Comparison of ENCODE assay signal across 34 mouse cellular contexts in the genomic region with DNA sequence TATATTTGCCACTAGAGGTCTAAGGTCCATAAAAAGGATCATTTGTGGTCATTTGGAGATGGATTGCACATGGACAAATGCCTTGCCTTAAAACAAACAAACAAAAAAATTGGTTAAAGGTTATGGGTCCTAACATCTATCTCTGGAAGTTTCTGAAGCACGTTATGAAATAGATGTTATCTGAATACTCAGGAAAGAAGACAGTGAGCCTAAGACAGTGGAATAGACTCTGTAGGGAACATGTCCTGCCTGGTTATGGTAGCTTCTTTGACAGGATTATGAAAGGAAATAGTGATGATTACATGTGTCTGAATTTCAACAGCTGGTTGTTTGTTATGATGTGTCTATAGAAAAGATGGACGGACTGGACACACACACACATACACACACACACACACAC.
"Had no signal": no experiment of that assay in that cellular context is flagged by ENCODE, and none has a peak within 500 bp of the region (broad histone marks: within the 10 kb centered on the region; RNA-seq: fewer than 3 reads in every experiment).

No protein-coding gene starts in this region.

- H3K27ac ChIP-seq: heart, adult 2 months; heart, embryonic 10.5 days; heart, embryonic 13.5 days; heart, embryonic 15.5 days; hindbrain, embryonic 10.5 days; hindbrain, embryonic 12.5 days; hindbrain, embryonic 13.5 days; hindbrain, embryonic 14.5 days; hindbrain, embryonic 15.5 days; hindbrain, postnatal 0 days; intestine, embryonic 15.5 days; kidney, embryonic 15.5 days; kidney, postnatal 0 days; layer of hippocampus, adult 2 months had no signal

- ATAC-seq: hindbrain, embryonic 16.5 days; hindbrain, postnatal 0 days; inflammation-experienced regulatory T-cells, adult 6 months; intestine, embryonic 15.5 days; intestine, embryonic 16.5 days; intestine, postnatal 0 days had no signal

- H3K9me3 ChIP-seq: heart, embryonic 10.5 days; heart, embryonic 12.5 days; heart, embryonic 13.5 days; heart, embryonic 15.5 days; hindbrain, embryonic 10.5 days; hindbrain, embryonic 12.5 days; hindbrain, embryonic 13.5 days; hindbrain, embryonic 15.5 days; intestine, embryonic 15.5 days; kidney, embryonic 15.5 days had no signal

- H3K4me2 ChIP-seq: heart, embryonic 11.5 days; heart, embryonic 12.5 days; heart, embryonic 13.5 days; heart, embryonic 15.5 days; hindbrain, embryonic 12.5 days; hindbrain, embryonic 13.5 days; hindbrain, embryonic 14.5 days; hindbrain, embryonic 15.5 days; intestine, embryonic 15.5 days; kidney, embryonic 15.5 days had no signal

- DNase-seq: heart, adult 18-20 months; heart, adult 2 months; heart, postnatal 10 days; heart, postnatal 14 days; heart, postnatal 36 days; heart, postnatal 4 days; kidney, adult 18-20 months; kidney, adult 9 months; kidney, postnatal 10 days; kidney, postnatal 14 days; kidney, postnatal 25 days; kidney, postnatal 36 days; kidney, postnatal 4 days; layer of hippocampus, adult 9-11 months; layer of hippocampus, postnatal 36 days had no signal

- H3K4me1 ChIP-seq: hindbrain, embryonic 12.5 days; hindbrain, embryonic 13.5 days; hindbrain, embryonic 15.5 days; intestine, embryonic 15.5 days; kidney, embryonic 15.5 days had no signal

- H3K27me3 ChIP-seq: heart, embryonic 12.5 days; heart, embryonic 13.5 days; heart, embryonic 15.5 days; hindbrain, embryonic 12.5 days; hindbrain, embryonic 13.5 days; hindbrain, embryonic 15.5 days; intestine, embryonic 15.5 days; kidney, embryonic 15.5 days had no signal

- H3K4me3 ChIP-seq: heart, adult 2 months; heart, embryonic 10.5 days; heart, embryonic 12.5 days; heart, embryonic 13.5 days; heart, embryonic 15.5 days; hindbrain, embryonic 10.5 days; hindbrain, embryonic 12.5 days; hindbrain, embryonic 13.5 days; hindbrain, embryonic 15.5 days; intestine, embryonic 15.5 days; kidney, embryonic 15.5 days; layer of hippocampus, adult 2 months had no signal

- H3K9ac ChIP-seq: heart, embryonic 12.5 days; heart, embryonic 13.5 days; heart, embryonic 15.5 days; hindbrain, embryonic 12.5 days; hindbrain, embryonic 13.5 days; hindbrain, embryonic 14.5 days; hindbrain, embryonic 15.5 days; intestine, embryonic 15.5 days; kidney, embryonic 15.5 days had no signal
